Mouse (Mus musculus) forebrain, embryonic 12.5 days (tissue): Measurements from ENCODE around the gene Rab25. TPM values are rescaled to one million over a fixed set of nuclear protein-coding genes. Genes with fewer than 3 reads are reported as not detected.

ENCODE experiments used
- ATAC-seq: fragments of 200-750 bp; cut with Nextera tagmentation; 2 replicates; pipeline ENCODE4 v1.8.0; 2017; ENCODE audit warnings: moderate TSS enrichment; ENCODE audit not compliant: low FRiP score
- H3K27ac ChIP-seq: fragments of 300-500 bp; sonication (generic); 2 replicates; pipeline ENCODE4 v1.5.1; 2016; ENCODE audit warnings: mild to moderate bottlenecking
- H3K27me3 ChIP-seq: fragments of 300-500 bp; sonication (generic); 2 replicates; pipeline ENCODE4 v1.6.1; 2016; ENCODE audit warnings: mild to moderate bottlenecking
- H3K36me3 ChIP-seq: fragments of 300-500 bp; sonication (generic); replicated peaks from 2 replicates; pipeline ENCODE4 v1.6.1; 2016; ENCODE audit warnings: mild to moderate bottlenecking
- H3K4me1 ChIP-seq: fragments of 300-500 bp; sonication (generic); 2 replicates; pipeline ENCODE4 v1.6.1; 2016
- H3K4me2 ChIP-seq: fragments of 300-500 bp; sonication (generic); 2 replicates; pipeline ENCODE4 v1.6.1; 2016; ENCODE audit warnings: mild to moderate bottlenecking, moderate library complexity
- H3K4me3 ChIP-seq: fragments of 300-500 bp; sonication (generic); replicated peaks from 2 replicates; pipeline ENCODE4 v1.5.1; 2016; ENCODE audit warnings: mild to moderate bottlenecking
- H3K9ac ChIP-seq: fragments of 300-500 bp; sonication (generic); 2 replicates; pipeline ENCODE4 v1.6.1; 2016; ENCODE audit warnings: mild to moderate bottlenecking
- H3K9me3 ChIP-seq: fragments of 300-500 bp; sonication (generic); 2 replicates; pipeline ENCODE4 v1.6.1; 2016
- WGBS: fragments of 180-500 bp; shearing (Covaris S2); methylation state at CpG from one replicate; pipeline ENCODE4 v1.1.7; 2016; 5-methylcytosine and 5-hydroxymethylcytosine counted together
- polyA plus RNA-seq: library from polyadenylated mRNA; unstranded; fragments of >200 nt; fragmentation: Nextera tagmentation; extraction: Ambion mirVana; gene quantifications from 2 replicates; pipeline ENCODE4 v1.2.1, GENCODE M21; 2016

Gene Rab25
- polyA plus RNA-seq, 1 experiment from 2014 or later = 0.82 TPM

DNA sequence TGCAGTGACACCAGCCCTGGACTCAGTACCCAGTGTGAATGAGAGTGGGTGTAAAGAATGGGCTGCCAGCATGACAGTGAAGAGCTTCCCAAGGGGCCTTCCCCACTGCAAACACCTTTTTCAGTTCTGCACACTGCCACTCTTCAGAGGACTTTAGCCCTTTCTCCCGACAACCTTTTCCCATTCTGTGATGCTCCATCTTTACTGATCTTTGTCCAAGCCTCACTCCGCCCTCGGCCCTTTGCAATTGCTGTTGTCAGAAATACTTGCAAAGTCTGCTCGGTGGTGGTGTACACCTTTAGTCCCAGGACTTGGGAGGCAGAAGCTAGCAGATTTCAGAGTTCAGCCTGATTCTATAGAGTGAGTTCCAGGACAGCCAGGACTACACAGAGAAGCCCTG lies 3.5 kb upstream of the Rab25 start:
- H3K4me3 ChIP-seq = 0 out of 2 replicates have a peak overlapping the region, but pooled peaks have one; percentile 83
- no peaks in the 10 kb centered on the region for H3K9me3 ChIP-seq
- no peak overlapping the region for H3K27ac ChIP-seq
- no peaks in the 10 kb centered on the region for H3K27me3 ChIP-seq
- peak overlapping the region; percentile 62; the same call in 1 of the 2 replicates for H3K4me2 ChIP-seq
- peaks cover 34% of the 10 kb centered on the region for H3K4me1 ChIP-seq
- peaks cover 11% of the 10 kb centered on the region for H3K36me3 ChIP-seq
- WGBS = 87% methylated on average over 4 of the region's 4 CpGs
- no peak for ATAC-seq
- H3K9ac ChIP-seq = no peak overlapping the region

DNA sequence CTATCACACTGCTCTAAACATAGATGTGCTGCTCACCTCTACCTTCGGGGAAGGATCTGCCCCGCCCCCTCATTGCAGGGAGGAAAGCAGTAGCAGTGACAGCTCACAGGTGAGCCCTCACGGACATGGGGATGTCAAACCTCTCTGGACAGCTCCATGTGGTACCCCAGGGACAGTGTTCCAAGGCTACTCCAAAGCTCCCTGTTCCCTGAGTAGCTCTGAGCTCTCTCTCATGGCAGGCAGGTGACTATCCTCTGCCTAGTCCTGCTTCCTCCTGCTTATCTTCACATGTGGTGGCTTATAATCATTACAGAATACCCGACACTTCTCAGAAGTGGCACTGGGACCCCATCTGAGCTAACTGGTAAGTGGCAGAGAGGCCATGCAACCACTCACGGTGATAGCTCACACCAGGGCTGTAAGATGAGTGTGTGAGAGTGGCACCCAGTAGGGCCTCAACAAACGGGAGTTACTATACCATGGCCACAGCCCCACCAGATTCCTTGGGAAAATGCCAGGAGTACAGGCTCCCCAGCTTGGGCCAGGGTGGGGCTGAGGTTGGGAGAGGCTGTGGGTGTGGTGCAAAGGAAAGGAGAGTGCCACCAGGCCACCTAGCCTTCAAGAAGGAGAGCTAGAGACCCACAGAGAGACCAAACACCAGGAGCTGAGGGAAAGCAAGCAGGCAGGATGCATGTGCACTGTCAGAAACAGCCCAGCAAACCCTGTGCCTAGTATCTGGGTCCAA lies 1.3 kb downstream of the Rab25 start:
- Histone ChIP-seq H3K9me3 (no peaks in the 10 kb centered on the region), H3K4me1 (peaks cover 21% of the 10 kb centered on the region), H3K36me3 (no peaks in the 10 kb centered on the region), H3K4me3 (no peak overlapping the region), H3K27me3 (no peaks in the 10 kb centered on the region), H3K4me2 (no peak overlapping the region), H3K27ac (no peak overlapping the region), H3K9ac (no peak overlapping the region)
- WGBS = 82% methylated on average over 6 of the region's 6 CpGs
- ATAC-seq = no peak

DNA sequence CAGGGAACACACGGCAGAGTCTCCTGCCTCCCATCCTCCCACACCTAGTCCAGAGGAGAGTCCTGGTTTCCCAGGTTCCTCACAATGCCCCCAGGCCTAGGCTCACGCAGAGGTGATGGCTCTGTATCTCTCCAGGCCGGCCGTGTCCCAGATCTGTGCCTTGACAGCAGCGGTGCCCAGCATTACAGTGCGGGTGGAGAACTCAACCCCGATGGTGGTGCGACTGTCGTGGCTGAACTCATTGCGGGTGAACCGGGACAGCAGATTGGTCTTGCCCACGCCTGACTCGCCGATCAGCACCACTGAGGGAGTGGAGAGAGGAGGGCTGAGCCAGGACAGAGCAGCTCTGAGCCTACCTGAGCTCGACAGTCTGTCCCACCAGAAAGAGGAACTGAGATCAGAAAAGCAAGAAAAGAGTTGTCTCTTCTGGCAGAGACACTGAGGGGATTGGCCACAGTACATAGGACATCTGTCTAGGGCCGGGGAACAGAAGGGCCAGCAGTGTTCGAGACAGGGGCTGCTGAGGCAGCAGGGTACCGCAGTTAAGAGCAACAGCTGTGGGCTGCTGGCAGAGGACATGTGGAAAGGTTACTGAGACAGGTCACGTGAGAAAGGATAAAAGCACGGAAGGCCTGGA lies 3.0 kb downstream of the Rab25 start:
- H3K4me1 ChIP-seq = peaks cover 29% of the 10 kb centered on the region
- no peak overlapping the region for H3K9ac ChIP-seq
- ATAC-seq = no peak
- no peaks in the 10 kb centered on the region for H3K27me3 ChIP-seq
- H3K9me3 ChIP-seq = no peaks in the 10 kb centered on the region
- H3K27ac ChIP-seq = no peak overlapping the region
- H3K4me3 ChIP-seq = no peak overlapping the region
- peaks cover 16% of the 10 kb centered on the region for H3K36me3 ChIP-seq
- H3K4me2 ChIP-seq = no peak overlapping the region
- 71% methylated on average over 20 of the region's 20 CpGs for WGBS

DNA sequence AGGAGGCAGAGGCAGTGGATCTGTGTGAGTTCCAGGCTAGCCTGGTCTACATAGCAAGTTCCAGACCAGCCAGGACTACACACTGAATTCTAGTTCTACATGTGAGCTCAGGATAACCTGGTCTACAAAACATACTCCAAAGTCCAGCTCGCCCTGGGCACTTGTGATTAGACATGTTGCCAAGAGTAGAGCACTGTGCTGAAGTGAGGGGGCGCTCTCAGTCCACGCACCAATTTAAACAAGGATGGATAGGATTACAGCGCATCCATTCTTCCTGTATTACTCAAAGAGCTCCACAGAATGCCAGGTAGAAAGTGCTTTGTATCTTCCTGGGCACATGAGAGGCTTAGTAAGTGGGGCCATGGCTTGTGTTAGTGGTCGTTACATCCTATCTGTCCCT lies 3.6 kb downstream of the Rab25 start:
- Histone ChIP-seq H3K4me3 (no peak overlapping the region), H3K4me2 (no peak overlapping the region), H3K36me3 (peaks cover 19% of the 10 kb centered on the region), H3K9ac (no peak overlapping the region), H3K4me1 (peaks cover 34% of the 10 kb centered on the region), H3K27me3 (no peaks in the 10 kb centered on the region), H3K27ac (no peak overlapping the region), H3K9me3 (no peaks in the 10 kb centered on the region)
- no peak for ATAC-seq
- 28% methylated on average over 5 of the region's 5 CpGs for WGBS

DNA sequence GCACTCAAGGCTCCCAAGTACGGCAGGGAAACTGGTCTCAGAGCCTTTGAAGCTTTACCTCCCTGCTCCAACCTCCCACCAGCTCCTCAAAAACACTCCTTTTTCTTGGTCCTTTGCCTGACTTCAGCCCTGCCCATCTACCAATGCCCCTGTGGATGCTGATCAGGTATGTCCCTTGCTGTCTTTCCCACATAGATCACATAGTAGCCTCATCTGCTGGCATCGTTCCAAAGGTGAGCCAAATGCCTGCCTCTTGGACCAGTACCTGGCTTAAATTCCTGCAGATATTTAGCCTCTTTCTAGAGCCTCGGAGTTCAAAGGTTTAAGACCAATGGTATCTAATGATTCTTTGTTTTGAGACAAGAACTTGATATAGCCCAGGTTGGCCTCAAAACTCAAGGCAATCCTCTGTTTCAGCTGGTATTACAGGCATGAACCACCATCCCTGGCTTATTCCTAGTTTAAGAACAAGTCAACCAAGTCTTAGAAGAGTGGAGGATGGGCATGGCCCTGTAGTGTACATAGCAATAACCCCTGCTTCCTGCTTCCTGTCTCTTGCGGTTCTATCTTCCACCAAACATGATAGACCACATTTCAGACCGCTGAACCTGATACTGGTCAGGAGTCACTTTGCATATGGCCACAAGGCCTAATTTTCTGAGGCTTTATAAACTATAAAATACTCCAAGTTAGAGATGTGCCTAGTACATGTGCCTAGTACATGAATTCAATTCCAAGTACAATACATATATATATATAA lies 4.3 kb downstream of the Rab25 start:
- ATAC-seq = no peak
- Histone ChIP-seq H3K9ac (no peak overlapping the region), H3K27ac (0 out of 2 replicates have a peak overlapping the region, but pooled peaks have one; percentile 46), H3K4me1 (peaks cover 39% of the 10 kb centered on the region), H3K9me3 (no peaks in the 10 kb centered on the region), H3K4me2 (no peak overlapping the region), H3K27me3 (no peaks in the 10 kb centered on the region), H3K4me3 (no peak overlapping the region), H3K36me3 (peaks cover 20% of the 10 kb centered on the region)
- WGBS = 75% methylated on average over 5 of the region's 5 CpGs

DNA sequence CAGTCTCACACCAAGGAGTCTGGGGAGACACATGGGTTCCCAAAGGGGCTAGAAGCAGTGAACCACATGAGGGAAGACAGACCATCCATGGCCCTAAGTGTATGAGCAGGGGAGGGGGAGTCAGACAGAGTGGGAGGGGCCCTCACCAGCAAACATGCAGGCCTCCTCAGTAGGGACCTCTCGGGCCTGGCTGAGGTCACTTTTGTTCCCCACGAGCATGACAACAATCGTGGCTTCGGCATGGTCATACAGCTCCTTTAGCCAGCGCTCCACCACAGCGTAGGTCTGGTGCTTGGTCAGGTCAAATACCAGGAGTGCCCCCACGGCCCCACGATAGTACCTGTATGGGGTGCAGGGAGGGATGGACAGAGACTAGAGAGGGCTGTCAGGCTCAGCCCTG lies 4.9 kb downstream of the Rab25 start:
- H3K36me3 ChIP-seq = peaks cover 27% of the 10 kb centered on the region
- H3K4me2 ChIP-seq = no peak overlapping the region
- 80% methylated on average over 8 of the region's 8 CpGs for WGBS
- no peak overlapping the region for H3K4me3 ChIP-seq
- no peak overlapping the region for H3K9ac ChIP-seq
- peak overlapping the region; percentile 46; the same call in 1 of the 2 replicates for H3K27ac ChIP-seq
- no peaks in the 10 kb centered on the region for H3K27me3 ChIP-seq
- H3K9me3 ChIP-seq = no peaks in the 10 kb centered on the region
- no peak for ATAC-seq
- peaks cover 45% of the 10 kb centered on the region for H3K4me1 ChIP-seq

DNA sequence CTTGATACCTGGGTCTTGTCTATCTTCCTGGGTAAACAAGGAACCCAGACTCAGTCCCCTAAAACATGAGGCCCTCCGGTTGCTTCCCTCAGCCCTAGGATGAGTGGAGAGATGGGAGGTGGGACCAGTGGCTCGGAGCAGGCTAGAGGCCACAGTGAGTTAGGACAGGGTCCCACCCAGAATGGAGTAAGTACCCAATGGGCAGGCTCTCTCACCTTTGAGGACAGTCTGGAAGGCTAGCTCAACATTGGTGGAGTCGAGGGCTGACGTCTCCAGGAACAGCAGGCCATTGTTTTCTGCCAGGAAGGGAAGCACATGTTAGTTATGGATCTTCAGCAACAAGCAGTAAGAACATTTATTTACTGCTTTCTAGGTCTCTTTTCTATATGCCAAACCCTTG lies 5.6 kb downstream of the Rab25 start:
- no peaks in the 10 kb centered on the region for H3K27me3 ChIP-seq
- no peak for ATAC-seq
- peaks cover 34% of the 10 kb centered on the region for H3K36me3 ChIP-seq
- peak overlapping the region; percentile 78 for H3K27ac ChIP-seq
- no peak overlapping the region for H3K9ac ChIP-seq
- peaks cover 52% of the 10 kb centered on the region for H3K4me1 ChIP-seq
- H3K9me3 ChIP-seq = no peaks in the 10 kb centered on the region
- H3K4me2 ChIP-seq = no peak overlapping the region
- WGBS = 78% methylated on average over 4 of the region's 4 CpGs
- H3K4me3 ChIP-seq = no peak overlapping the region

DNA sequence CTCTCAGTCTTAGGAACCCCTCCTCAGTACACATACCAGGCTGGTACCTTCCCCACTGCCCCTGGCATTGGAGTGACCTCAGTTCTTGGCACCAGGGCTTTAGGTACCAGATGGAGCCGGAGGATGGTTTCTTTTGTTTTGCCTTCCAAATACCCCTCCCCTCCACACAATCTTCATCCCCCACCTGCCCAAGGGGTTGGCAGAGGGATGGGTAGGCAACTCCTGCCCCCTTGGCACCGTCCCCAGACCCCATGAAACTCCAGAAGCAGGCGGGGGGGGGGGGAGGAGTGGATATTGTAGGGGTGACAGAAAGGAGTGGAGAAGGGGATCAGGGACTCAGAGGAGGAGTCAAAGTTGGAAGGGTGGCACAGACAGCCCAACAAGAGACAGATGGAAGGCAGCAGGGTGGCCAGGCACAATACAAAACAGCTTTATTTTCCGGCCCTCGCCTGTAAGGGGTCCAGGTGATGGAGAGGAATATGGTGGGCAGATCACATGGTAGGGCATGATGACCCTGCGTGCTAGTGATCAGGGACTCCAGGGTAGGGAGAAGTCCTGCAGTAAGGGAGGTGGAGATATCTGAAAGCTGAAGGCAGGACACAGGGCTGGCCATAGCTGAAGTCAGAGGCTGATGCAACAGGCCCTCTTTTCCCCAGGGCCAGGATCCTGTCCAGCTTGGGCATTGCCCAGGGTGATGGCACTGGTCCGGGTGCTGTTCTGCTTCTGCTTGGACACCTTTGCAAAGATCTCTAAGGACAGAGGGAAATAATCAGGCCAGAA lies 6.3 kb downstream of the Rab25 start:
- ATAC-seq = no peak
- no peak overlapping the region for H3K4me3 ChIP-seq

DNA sequence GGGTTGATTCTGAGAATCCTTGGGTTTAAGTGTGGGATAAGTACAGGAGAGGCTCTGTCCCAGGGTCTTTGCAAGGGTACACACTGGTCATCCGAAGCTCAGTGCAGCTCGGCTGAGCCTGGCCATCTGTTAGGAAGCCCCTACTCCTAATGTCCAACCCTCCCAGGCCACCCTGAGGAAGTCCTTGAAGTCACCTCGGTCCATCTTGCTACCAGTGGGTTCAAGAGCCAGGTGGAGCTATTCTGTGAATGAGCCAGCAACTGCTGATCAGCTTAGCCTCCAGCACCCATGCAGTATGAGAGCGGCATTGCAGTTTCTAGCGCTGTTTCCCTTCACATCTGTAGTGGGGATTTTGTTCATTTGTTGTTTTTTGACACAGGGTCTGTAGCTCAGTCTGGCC lies 8.0 kb downstream of the Rab25 start:
- peak overlapping the region; percentile 40; the same call in 1 of the 2 replicates for H3K9ac ChIP-seq
- WGBS = 47% methylated on average over 5 of the region's 5 CpGs
- H3K9me3 ChIP-seq = no peaks in the 10 kb centered on the region
- H3K27ac ChIP-seq = peak overlapping the region; percentile 70
- no peak for ATAC-seq
- H3K4me3 ChIP-seq = no peak overlapping the region
- no peaks in the 10 kb centered on the region for H3K27me3 ChIP-seq
- peak overlapping the region; percentile 15; the same call in 1 of the 2 replicates for H3K4me2 ChIP-seq
- H3K4me1 ChIP-seq = peaks cover 74% of the 10 kb centered on the region
- peaks cover 56% of the 10 kb centered on the region for H3K36me3 ChIP-seq

More for the DNA sequence above, 6.3 kb downstream of the Rab25 start:
- Histone ChIP-seq H3K27ac (peak overlapping the region; percentile 78), H3K9ac (peak overlapping the region; percentile 30; the same call in 1 of the 2 replicates), H3K27me3 (no peaks in the 10 kb centered on the region), H3K4me2 (no peak overlapping the region), H3K4me1 (peaks cover 59% of the 10 kb centered on the region), H3K36me3 (peaks cover 40% of the 10 kb centered on the region), H3K9me3 (no peaks in the 10 kb centered on the region)
- 72% methylated on average over 7 of the region's 7 CpGs for WGBS

DNA sequence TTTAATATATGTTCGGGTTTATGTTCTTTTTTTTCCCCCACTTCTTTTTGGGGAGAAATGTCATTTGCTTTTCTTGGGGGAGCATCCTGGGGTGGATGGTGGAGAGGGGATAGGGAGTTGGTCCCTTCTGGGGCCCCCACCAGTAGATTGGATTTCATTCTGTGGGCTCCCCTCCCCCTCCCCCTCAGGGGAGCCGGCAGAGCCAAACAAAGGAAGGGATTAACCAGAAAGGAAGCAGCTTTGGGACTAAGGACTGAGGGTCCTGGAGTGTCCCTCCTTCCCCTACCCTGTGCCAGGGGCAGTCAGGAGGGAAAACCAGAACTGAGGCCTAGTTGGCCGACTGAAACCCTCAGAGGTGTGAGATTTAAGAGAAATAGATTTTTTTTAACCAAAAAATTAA lies 8.7 kb downstream of the Rab25 start:
- Histone ChIP-seq H3K9me3 (no peaks in the 10 kb centered on the region), H3K27me3 (no peaks in the 10 kb centered on the region), H3K4me3 (0 out of 2 replicates have a peak overlapping the region, but pooled peaks have one; percentile 14), H3K4me1 (peaks cover 75% of the 10 kb centered on the region), H3K27ac (peak overlapping the region; percentile 70), H3K9ac (peak overlapping the region; percentile 48; the same call in 1 of the 2 replicates), H3K4me2 (peak overlapping the region; percentile 33; the same call in 1 of the 2 replicates), H3K36me3 (peaks cover 63% of the 10 kb centered on the region)
- peak; percentile 45 for ATAC-seq
- 0% methylated on average over 3 of the region's 3 CpGs for WGBS

DNA sequence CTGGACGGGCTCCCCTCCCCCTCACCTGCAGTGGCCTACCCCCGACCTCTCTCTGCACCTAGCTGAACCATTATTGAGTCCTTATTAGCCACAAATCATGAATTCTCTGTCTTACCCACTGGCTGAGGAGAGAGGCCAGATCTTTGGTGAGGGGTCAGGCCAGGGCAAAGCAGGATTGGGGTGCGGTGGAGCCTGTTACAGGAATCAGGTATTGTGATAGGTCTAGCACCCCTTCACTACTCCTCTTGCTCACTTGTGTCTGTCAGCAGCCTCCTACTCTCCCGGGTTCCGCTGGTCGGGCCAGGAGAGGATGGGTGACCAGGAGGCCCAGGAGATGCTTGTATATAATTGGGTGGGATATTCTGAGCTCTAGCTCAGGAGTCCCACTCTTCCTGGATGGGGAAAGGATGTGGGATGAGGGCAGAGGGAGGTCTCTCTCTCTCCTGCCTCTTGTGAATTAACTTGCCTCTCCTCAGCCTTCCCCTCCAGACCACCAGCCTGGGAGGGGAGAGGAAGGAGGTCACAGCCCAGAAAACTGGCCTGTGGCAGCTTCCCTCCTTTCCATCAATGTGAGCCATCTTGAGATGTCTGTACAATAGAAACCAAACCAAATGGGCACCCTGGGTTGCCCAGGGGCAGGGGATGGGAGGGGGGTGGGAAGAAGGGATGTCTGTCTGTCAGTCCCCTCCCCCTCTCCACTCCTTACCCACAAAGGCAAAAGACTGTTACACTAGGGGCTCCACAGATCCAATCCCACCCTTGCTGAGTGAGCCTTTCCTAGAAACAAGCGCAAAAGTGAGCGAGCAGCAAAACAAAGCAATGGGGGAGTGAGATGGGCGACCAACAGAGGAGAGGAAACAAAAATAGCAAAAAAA lies 9.6 kb downstream of the Rab25 start:
- Histone ChIP-seq H3K4me3 (peak overlapping the region; percentile 10; the same call in 1 of the 2 replicates), H3K9ac (peak overlapping the region; percentile 99), H3K36me3 (peaks cover 63% of the 10 kb centered on the region), H3K4me2 (peak overlapping the region; percentile 93), H3K27me3 (no peaks in the 10 kb centered on the region), H3K9me3 (no peaks in the 10 kb centered on the region), H3K27ac (peak overlapping the region; percentile 99), H3K4me1 (peaks cover 78% of the 10 kb centered on the region)
- WGBS = 2% methylated on average over 9 of the region's 9 CpGs
- ATAC-seq = peak; percentile 31; the same call in 1 of the 2 replicates
